Mouse (Mus musculus) C2C12 (cell line): ENCODE results near the gene Epha10. TPM values are rescaled to one million over a fixed set of nuclear protein-coding genes. Genes with fewer than 3 reads are reported as not detected.

Source experiments
- H3K27me3 ChIP-seq: one replicate; pipeline ENCODE4 v1.6.1; 2011; ENCODE audit not compliant: control insufficient read depth, insufficient read depth, insufficient read length
- H3K36me3 ChIP-seq: one replicate; pipeline ENCODE4 v1.6.1; 2011; ENCODE audit not compliant: control insufficient read depth, insufficient read depth
- H3K4me3 ChIP-seq: one replicate; pipeline ENCODE4 v1.5.1; 2011; ENCODE audit warnings: mild to moderate bottlenecking, control low read depth; ENCODE audit not compliant: poor library complexity, insufficient read depth, severe bottlenecking
- H3K79me2 ChIP-seq: one replicate; pipeline ENCODE4 v1.6.1; 2011; ENCODE audit not compliant: control insufficient read depth, insufficient read depth
- H3K79me3 ChIP-seq: one replicate; pipeline ENCODE4 v1.6.1; 2011; ENCODE audit warnings: low read depth, control low read depth
- H3ac ChIP-seq: one replicate; pipeline ENCODE3; 2011; ENCODE audit warnings: low read depth; ENCODE audit not compliant: control insufficient read depth, insufficient read length
- CEBPB ChIP-seq: IDR thresholded peaks from one replicate; pipeline ENCODE4 v1.6.1; 2011; ENCODE audit warnings: low read depth, mild to moderate bottlenecking, control low read depth, moderate library complexity
- CTCF ChIP-seq: IDR thresholded peaks from one replicate; pipeline ENCODE4 v1.5.1; 2011; ENCODE audit not compliant: control insufficient read depth, insufficient read depth, insufficient read length
- FOSL1 ChIP-seq: IDR thresholded peaks from one replicate; pipeline ENCODE4 v1.8.0; 2011; ENCODE audit warnings: mild to moderate bottlenecking, low read length; ENCODE audit not compliant: poor library complexity, insufficient read depth, severe bottlenecking
- MAX ChIP-seq: IDR thresholded peaks from one replicate; pipeline ENCODE4 v1.6.1; 2011; ENCODE audit warnings: mild to moderate bottlenecking, control low read depth
- MYOD1 ChIP-seq: IDR thresholded peaks from one replicate; pipeline ENCODE4 v1.6.1; 2011; ENCODE audit warnings: low read depth; ENCODE audit not compliant: control insufficient read depth, insufficient read length
- MYOG ChIP-seq: IDR thresholded peaks from one replicate; pipeline ENCODE4 v1.6.1; 2011; ENCODE audit not compliant: control insufficient read depth, insufficient read length; ENCODE audit errors: extremely low read depth
- USF1 ChIP-seq: IDR thresholded peaks from one replicate; pipeline ENCODE4 v1.6.1; 2011; ENCODE audit warnings: low read depth, mild to moderate bottlenecking, control low read depth, moderate library complexity
- polyA plus RNA-seq: library from polyadenylated mRNA; unstranded; fragments of >200 nt; fragmentation: generic; extraction: Trizol; gene quantifications from one replicate; pipeline ENCODE4 v1.2.1, GENCODE M21; 2012; ENCODE audit warnings: missing spikeins

Gene Epha10
- polyA plus RNA-seq, 1 experiment = not detected

- TF ChIP-seq CTCF (no peak), CEBPB (no peak), MYOG (no peak), FOSL1 (no peak), MAX (no peak)
- no peaks in the 10 kb centered on the region for H3K27me3 ChIP-seq
- peaks cover 58% of the 10 kb centered on the region for H3K79me2 ChIP-seq
- peak overlapping the region; percentile 94 for H3ac ChIP-seq
- peaks cover 38% of the 10 kb centered on the region for H3K79me3 ChIP-seq
- H3K36me3 ChIP-seq = peaks cover 28% of the 10 kb centered on the region
- H3K4me3 ChIP-seq = peak overlapping the region; percentile 89
Measured at GRCm38 (mm10) chr4:124849631-124850260, 31.0 kb upstream of the Epha10 start.

- no peaks in the 10 kb centered on the region for H3K27me3 ChIP-seq
- H3ac ChIP-seq = peak within 1 kb of the TSS; percentile 94
- peaks cover 39% of the 10 kb centered on the region for H3K79me3 ChIP-seq
- H3K36me3 ChIP-seq = peaks cover 35% of the 10 kb centered on the region
- H3K79me2 ChIP-seq = peaks cover 60% of the 10 kb centered on the region
- peak; percentile 63 for TF ChIP-seq CTCF
- no peak for TF ChIP-seq CEBPB
- TF ChIP-seq MAX = no peak
- no peak for TF ChIP-seq MYOD1
- TF ChIP-seq FOSL1 = no peak
- TF ChIP-seq MYOG = no peak
- H3K4me3 ChIP-seq = peak within 1 kb of the TSS; percentile 89
Measured at GRCm38 (mm10) chr4:124850261-124850913, 30.3 kb upstream of the Epha10 start, which contains the start of gene Yrdc. TSS of gene Yrdc (plus strand) at chr4:124850679.

GRCm38 (mm10) chr4:124850933-124851658 lies 29.6 kb upstream of the Epha10 start, which contains the start of gene 1110065P20Rik:
TSS of gene 1110065P20Rik (minus strand) at chr4:124851196.
- H3K27me3 ChIP-seq = no peaks in the 10 kb centered on the region
- peaks cover 41% of the 10 kb centered on the region for H3K36me3 ChIP-seq
- peaks cover 60% of the 10 kb centered on the region for H3K79me2 ChIP-seq
- TF ChIP-seq USF1 = no peak
- peak; percentile 40 for TF ChIP-seq MAX
- peaks cover 39% of the 10 kb centered on the region for H3K79me3 ChIP-seq
- peak within 1 kb of the TSS; percentile 89 for H3K4me3 ChIP-seq
- peak within 1 kb of the TSS; percentile 94 for H3ac ChIP-seq

GRCm38 (mm10) chr4:124856294-124856693 lies 24.4 kb upstream of the Epha10 start:
- H3K79me2 ChIP-seq = peaks cover 36% of the 10 kb centered on the region
- H3K4me3 ChIP-seq = no peak overlapping the region
- H3K79me3 ChIP-seq = peaks cover 35% of the 10 kb centered on the region
- H3K36me3 ChIP-seq = peaks cover 44% of the 10 kb centered on the region
- peaks cover 3% of the 10 kb centered on the region for H3K27me3 ChIP-seq
- TF ChIP-seq CEBPB (no peak), CTCF (no peak), FOSL1 (no peak), MYOG (no peak), MYOD1 (no peak), MAX (no peak), USF1 (no peak)
- no peak overlapping the region for H3ac ChIP-seq

GRCm38 (mm10) chr4:124858370-124858769 lies 22.3 kb upstream of the Epha10 start:
- TF ChIP-seq MAX (no peak), MYOG (no peak), CEBPB (no peak), USF1 (no peak), MYOD1 (no peak), CTCF (no peak), FOSL1 (no peak)
- Histone ChIP-seq H3K36me3 (peaks cover 30% of the 10 kb centered on the region), H3K79me3 (peaks cover 14% of the 10 kb centered on the region), H3K79me2 (peaks cover 16% of the 10 kb centered on the region), H3K27me3 (peaks cover 24% of the 10 kb centered on the region), H3K4me3 (no peak overlapping the region), H3ac (no peak overlapping the region)

- Histone ChIP-seq H3K27me3 (peaks cover 29% of the 10 kb centered on the region), H3K79me2 (no peaks in the 10 kb centered on the region)
Measured at GRCm38 (mm10) chr4:124860446-124860845, 20.3 kb upstream of the Epha10 start.

More at GRCm38 (mm10) chr4:124860446-124860845, 20.3 kb upstream of the Epha10 start:
- H3K36me3 ChIP-seq = peaks cover 9% of the 10 kb centered on the region
- no peak overlapping the region for H3ac ChIP-seq
- no peak overlapping the region for H3K4me3 ChIP-seq
- TF ChIP-seq CTCF (no peak), MAX (no peak), MYOG (no peak), CEBPB (no peak), MYOD1 (no peak), FOSL1 (no peak), USF1 (no peak)
- no peaks in the 10 kb centered on the region for H3K79me3 ChIP-seq
